ENCODE assay signal across 8 mouse cellular contexts in the genomic region with DNA sequence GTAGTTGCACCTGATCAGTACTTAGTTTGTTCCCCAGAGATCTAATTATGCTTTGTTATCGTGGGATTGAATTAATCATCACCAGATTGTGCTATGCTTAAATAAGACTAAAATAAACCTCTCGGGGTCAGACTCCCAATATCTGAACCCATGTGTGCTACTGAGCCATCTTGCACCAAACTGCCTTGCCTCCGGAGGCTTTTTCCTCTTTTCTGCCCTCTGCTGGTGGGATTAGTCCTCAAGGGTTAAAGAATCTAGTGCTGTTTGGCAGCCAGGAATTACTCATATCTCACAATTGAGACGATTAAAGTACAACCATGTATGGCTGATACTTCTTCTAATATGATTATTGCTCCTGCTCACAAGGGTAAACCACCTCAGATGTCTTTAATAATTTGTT.
DNase-seq lines count a peak whose midpoint lies in the region; ATAC-seq lines count a peak whose summit lies in the region.

No protein-coding gene starts in this region.

- no peak overlapping the region for H3K4me2 ChIP-seq in heart, embryonic 12.5 days
- no peak overlapping the region for H3K4me2 ChIP-seq in hindbrain, embryonic 12.5 days (replicated peaks)

- no peak overlapping the region for H3K4me3 ChIP-seq in heart, embryonic 12.5 days
- no peak overlapping the region for H3K4me3 ChIP-seq in hindbrain, embryonic 12.5 days

- no peaks in the 10 kb centered on the region for H3K9me3 ChIP-seq in heart, embryonic 12.5 days (replicated peaks)
- H3K9me3 ChIP-seq in hindbrain, embryonic 12.5 days (replicated peaks): no peaks in the 10 kb centered on the region

- 0 out of 2 replicates have a peak, but pooled peaks cover 7% of the 10 kb centered on the region for H3K4me1 ChIP-seq in heart, embryonic 12.5 days (replicated peaks)
- H3K4me1 ChIP-seq in hindbrain, embryonic 12.5 days: peaks cover 5% of the 10 kb centered on the region; the same call in 1 of the 2 replicates

- no peak for ATAC-seq in heart, embryonic 12.5 days (ENCODE audit: insufficient number of reproducible peaks, low FRiP score)
- 0 out of 2 replicates have a peak, but pooled peaks have one; percentile 34 for ATAC-seq in megakaryocyte progenitor cell, adult 5-6 weeks (replicated peaks; ENCODE audit: poor library complexity)
- no peak for ATAC-seq in hindbrain, embryonic 12.5 days (ENCODE audit: low FRiP score)

- H3K27ac ChIP-seq in heart, embryonic 12.5 days (ENCODE audit: poor library complexity, severe bottlenecking): no peak overlapping the region
- H3K27ac ChIP-seq in hindbrain, embryonic 12.5 days: no peak overlapping the region

- peak; percentile 43 to 73 for DNase-seq in heart, adult 18-20 months
- peak; percentile 58 for DNase-seq in urinary bladder, postnatal 14 days (ENCODE audit: low spot score)
- DNase-seq in urinary bladder, postnatal 4 days (ENCODE audit: low spot score in 2 of 2): no peak
- peak; percentile 25 for DNase-seq in embryo, embryonic 9.5 days (ENCODE audit: extremely low spot score)
- no peak for DNase-seq in frontal cortex, postnatal 25 days (ENCODE audit: low spot score in 2 of 2)

- no peak overlapping the region for H3K9ac ChIP-seq in heart, embryonic 12.5 days
- H3K9ac ChIP-seq in hindbrain, embryonic 12.5 days: no peak overlapping the region

- H3K36me3 ChIP-seq in heart, embryonic 12.5 days: no peaks in the 10 kb centered on the region
- no peaks in the 10 kb centered on the region for H3K36me3 ChIP-seq in hindbrain, embryonic 12.5 days

- H3K27me3 ChIP-seq in heart, embryonic 12.5 days (replicated peaks): no peaks in the 10 kb centered on the region
- H3K27me3 ChIP-seq in hindbrain, embryonic 12.5 days: no peaks in the 10 kb centered on the region

- 61% methylated on average over 4 of the region's 4 CpGs for WGBS in heart, embryonic 12.5 days
- WGBS in hindbrain, embryonic 12.5 days: 70% methylated on average over 4 of the region's 4 CpGs

Comparison
In these comparisons a context has a peak if more than half of its experiments do, and no peak if none do; other contexts are left out.
1. DNase-seq: peak in heart, adult 18-20 months (2 of 2), urinary bladder, postnatal 14 days (single experiment) and embryo, embryonic 9.5 days (single experiment); none in urinary bladder, postnatal 4 days (0 of 2) and frontal cortex, postnatal 25 days (0 of 2).